Mouse (Mus musculus): ENCODE measurements at regions not wholly inside any gene's neighbourhood (a gene's known extent, or its start where the extent isn't known, plus 50 kb on each side); places are given as distances from the start of the nearest gene placed in this dataset.
A peak's percentile ranks its signal among the peaks of the same experiment; 100 is the strongest.
"Not testable (repeated sequence)": the region's sequence is repeated elsewhere in the genome, so short reads cannot be mapped to it uniquely, and the experiment has no call there.

- no peak for ATAC-seq (ENCODE audit: insufficient read depth, low FRiP score, low read depth)
- WGBS = 92% methylated on average over 3 of the region's 3 CpGs
- Histone ChIP-seq H3K9ac (no peak overlapping the region), H3K4me2 (no peak overlapping the region), H3K27me3 (replicated peaks) (no peaks in the 10 kb centered on the region), H3K4me3 (replicated peaks) (no peak overlapping the region), H3K27ac (no peak overlapping the region), H3K4me1 (no peaks in the 10 kb centered on the region), H3K36me3 (no peaks in the 10 kb centered on the region), H3K9me3 (no peaks in the 10 kb centered on the region)
These were observed 218.6 kb upstream of the Nsun6 start for GRCm38 (mm10) chr2:15273446-15273845.

- Histone ChIP-seq H3K9ac (no peak overlapping the region), H3K9me3 (no peaks in the 10 kb centered on the region), H3K4me2 (no peak overlapping the region), H3K4me1 (no peaks in the 10 kb centered on the region), H3K27me3 (replicated peaks) (no peaks in the 10 kb centered on the region), H3K4me3 (replicated peaks) (no peak overlapping the region), H3K36me3 (no peaks in the 10 kb centered on the region), H3K27ac (no peak overlapping the region)
- 34% methylated on average over 4 of the region's 4 CpGs for whole genome bisulfite sequencing
- no peak for ATAC-seq (ENCODE audit: insufficient read depth, low FRiP score, low read depth)
These were observed 205.8 kb upstream of the Nsun6 start for GRCm38 (mm10) chr2:15260486-15261165.

- H3K4me2 ChIP-seq; ATAC-seq (ENCODE audit: insufficient read depth, low FRiP score, low read depth); H3K27me3 ChIP-seq (replicated peaks); H3K9me3 ChIP-seq; H3K9ac ChIP-seq; H3K36me3 ChIP-seq; H3K27ac ChIP-seq; H3K4me3 ChIP-seq (replicated peaks); H3K4me1 ChIP-seq: not testable (repeated sequence)
- 83% methylated on average over 1 of the region's 1 CpGs for WGBS
These were observed 187.4 kb upstream of the Nsun6 start for GRCm38 (mm10) chr2:15242276-15242675.

- no peak for ATAC-seq (ENCODE audit: insufficient read depth, low FRiP score, low read depth)
- 48% methylated on average over 4 of the region's 4 CpGs for WGBS
- Histone ChIP-seq H3K4me3 (replicated peaks) (no peak overlapping the region), H3K9ac (no peak overlapping the region), H3K27ac (no peak overlapping the region), H3K4me2 (no peak overlapping the region), H3K36me3 (no peaks in the 10 kb centered on the region), H3K27me3 (replicated peaks) (no peaks in the 10 kb centered on the region), H3K9me3 (no peaks in the 10 kb centered on the region), H3K4me1 (no peaks in the 10 kb centered on the region)
These were observed 167.0 kb upstream of the Nsun6 start for GRCm38 (mm10) chr2:15221910-15222309.

- Histone ChIP-seq H3K27me3 (replicated peaks) (no peaks in the 10 kb centered on the region), H3K4me2 (no peak overlapping the region), H3K9ac (no peak overlapping the region), H3K4me1 (no peaks in the 10 kb centered on the region), H3K9me3 (no peaks in the 10 kb centered on the region), H3K27ac (no peak overlapping the region), H3K36me3 (no peaks in the 10 kb centered on the region), H3K4me3 (replicated peaks) (no peak overlapping the region)
- no peak for ATAC-seq (ENCODE audit: insufficient read depth, low FRiP score, low read depth)
- WGBS = 90% methylated on average over 1 of the region's 1 CpGs
These were observed 133.2 kb upstream of the Nsun6 start for GRCm38 (mm10) chr2:15188091-15188490.

GRCm38 (mm10) chr2:15181000-15181399 is 126.1 kb upstream of the Nsun6 start:
- Histone ChIP-seq H3K4me3 (replicated peaks) (no peak overlapping the region), H3K4me1 (no peaks in the 10 kb centered on the region), H3K27ac (no peak overlapping the region), H3K27me3 (replicated peaks) (no peaks in the 10 kb centered on the region), H3K4me2 (no peak overlapping the region), H3K9me3 (no peaks in the 10 kb centered on the region), H3K36me3 (no peaks in the 10 kb centered on the region), H3K9ac (no peak overlapping the region)
- 76% methylated on average over 3 of the region's 3 CpGs for WGBS
- ATAC-seq (ENCODE audit: insufficient read depth, low FRiP score, low read depth) = no peak

GRCm38 (mm10) chr2:15166435-15167024 is 111.7 kb upstream of the Nsun6 start:
- Histone ChIP-seq H3K36me3 (no peaks in the 10 kb centered on the region), H3K4me1 (no peaks in the 10 kb centered on the region), H3K27ac (no peak overlapping the region), H3K4me2 (no peak overlapping the region), H3K4me3 (replicated peaks) (no peak overlapping the region), H3K9me3 (no peaks in the 10 kb centered on the region), H3K27me3 (replicated peaks) (no peaks in the 10 kb centered on the region), H3K9ac (no peak overlapping the region)
- ATAC-seq (ENCODE audit: insufficient read depth, low FRiP score, low read depth) = peak; percentile 85

GRCm38 (mm10) chr2:15165830-15166229 is 111.0 kb upstream of the Nsun6 start:
- 61% methylated on average over 3 of the region's 3 CpGs for WGBS
- no peaks in the 10 kb centered on the region for H3K36me3 ChIP-seq
- H3K9ac ChIP-seq = no peak overlapping the region
- H3K27me3 ChIP-seq (replicated peaks) = no peaks in the 10 kb centered on the region
- no peak for ATAC-seq (ENCODE audit: insufficient read depth, low FRiP score, low read depth)
- no peaks in the 10 kb centered on the region for H3K9me3 ChIP-seq
- H3K27ac ChIP-seq = no peak overlapping the region
- H3K4me3 ChIP-seq (replicated peaks) = no peak overlapping the region
- no peaks in the 10 kb centered on the region for H3K4me1 ChIP-seq
- H3K4me2 ChIP-seq = no peak overlapping the region

- H3K36me3 ChIP-seq = no peaks in the 10 kb centered on the region
- H3K4me3 ChIP-seq (replicated peaks) = no peak overlapping the region
- WGBS = 73% methylated on average over 6 of the region's 6 CpGs
- ATAC-seq (ENCODE audit: insufficient read depth, low FRiP score, low read depth) = peak; percentile 69
- no peak overlapping the region for H3K4me2 ChIP-seq
- no peaks in the 10 kb centered on the region for H3K4me1 ChIP-seq
- no peak overlapping the region for H3K27ac ChIP-seq
- no peaks in the 10 kb centered on the region for H3K27me3 ChIP-seq (replicated peaks)
- H3K9ac ChIP-seq = no peak overlapping the region
- H3K9me3 ChIP-seq = no peaks in the 10 kb centered on the region
These were observed 109.0 kb upstream of the Nsun6 start for GRCm38 (mm10) chr2:15163732-15164418.

GRCm38 (mm10) chr2:15161831-15162230 is 107.0 kb upstream of the Nsun6 start:
- WGBS = 88% methylated on average over 1 of the region's 1 CpGs
- H3K4me3 ChIP-seq (replicated peaks) = no peak overlapping the region
- no peak overlapping the region for H3K27ac ChIP-seq
- no peaks in the 10 kb centered on the region for H3K4me1 ChIP-seq
- no peak for ATAC-seq (ENCODE audit: insufficient read depth, low FRiP score, low read depth)
- H3K36me3 ChIP-seq = no peaks in the 10 kb centered on the region
- no peaks in the 10 kb centered on the region for H3K27me3 ChIP-seq (replicated peaks)
- H3K9ac ChIP-seq = no peak overlapping the region
- no peak overlapping the region for H3K4me2 ChIP-seq
- H3K9me3 ChIP-seq = no peaks in the 10 kb centered on the region

GRCm38 (mm10) chr2:15157622-15158021 is 102.8 kb upstream of the Nsun6 start:
- H3K9me3 ChIP-seq = no peaks in the 10 kb centered on the region
- no peak overlapping the region for H3K4me2 ChIP-seq
- ATAC-seq (ENCODE audit: insufficient read depth, low FRiP score, low read depth) = no peak

GRCm38 (mm10) chr2:15150823-15151222 is 96.0 kb upstream of the Nsun6 start:
- no peaks in the 10 kb centered on the region for H3K27me3 ChIP-seq (replicated peaks)
- no peaks in the 10 kb centered on the region for H3K4me1 ChIP-seq
- no peak overlapping the region for H3K27ac ChIP-seq
- ATAC-seq (ENCODE audit: insufficient read depth, low FRiP score, low read depth) = no peak
- no peak overlapping the region for H3K4me2 ChIP-seq
- no peak overlapping the region for H3K4me3 ChIP-seq (replicated peaks)
- no peaks in the 10 kb centered on the region for H3K9me3 ChIP-seq
- no peaks in the 10 kb centered on the region for H3K36me3 ChIP-seq
- 76% methylated on average over 1 of the region's 1 CpGs for WGBS
- H3K9ac ChIP-seq = no peak overlapping the region

More at GRCm38 (mm10) chr2:15157622-15158021, 102.8 kb upstream of the Nsun6 start:
- H3K9ac ChIP-seq = no peak overlapping the region
- no peaks in the 10 kb centered on the region for H3K36me3 ChIP-seq
- H3K4me1 ChIP-seq = no peaks in the 10 kb centered on the region
- no peak overlapping the region for H3K27ac ChIP-seq
- no peaks in the 10 kb centered on the region for H3K27me3 ChIP-seq (replicated peaks)
- no peak overlapping the region for H3K4me3 ChIP-seq (replicated peaks)

Data from stomach, embryonic 15.5 days (tissue).